Comparison of ENCODE assay signal across 12 mouse cellular contexts in the genomic region with DNA sequence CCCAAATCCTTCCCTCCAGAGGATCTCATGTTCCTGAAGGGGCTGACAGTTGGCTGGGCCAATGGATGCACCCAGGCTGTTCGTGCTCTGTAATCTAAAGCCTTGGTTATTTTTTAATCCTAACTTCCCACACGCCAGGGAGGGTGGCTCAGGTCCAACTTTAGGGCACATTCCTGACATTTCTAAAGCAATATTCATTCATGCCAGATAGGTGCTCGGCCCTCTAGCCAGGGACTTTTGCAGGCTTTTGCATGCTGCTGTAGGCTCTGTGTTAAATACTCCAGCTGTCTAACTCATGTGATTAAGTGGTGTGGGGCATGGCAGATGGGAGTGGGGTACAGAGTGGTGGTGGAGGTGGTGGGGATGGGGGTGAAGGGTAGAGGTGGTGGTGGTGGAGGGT.
DNase-seq lines count a peak whose midpoint lies in the region; TF ChIP-seq lines count a peak whose summit lies in the region.
"Had no signal": no experiment of that assay in that cellular context is flagged by ENCODE, and none has a peak within 500 bp of the region (broad histone marks: within the 10 kb centered on the region; RNA-seq: fewer than 3 reads in every experiment).

No protein-coding gene starts in this region.

- peak; percentile 75 for DNase-seq in NIH3T3 (ENCODE audit: low read depth)
- peak; percentile 28 for DNase-seq in adrenal gland, postnatal 25 days
- DNase-seq in kidney, adult 11 months = peak; percentile 87
- DNase-seq in lung, adult 2 months = peak; percentile 12
- no peak for DNase-seq in spleen, adult 18-20 months
- DNase-seq in gastrocnemius, adult 2 months = no peak
- no peak for DNase-seq in thymus, postnatal 4 days
- DNase-seq: cerebellum, postnatal 10 days; thymus, adult 2 months had no signal

- H3K4me3 ChIP-seq in lung, adult 2 months (replicated peaks; ENCODE audit: extremely low read depth, low read depth, low read length) = no peak overlapping the region
- no peak overlapping the region for H3K4me3 ChIP-seq in gastrocnemius, adult 2 months
- H3K4me3 ChIP-seq: forebrain, embryonic 12.5 days; hindbrain, embryonic 15.5 days; midbrain, embryonic 13.5 days had no signal

- H3K4me1 ChIP-seq in lung, adult 2 months (ENCODE audit: control insufficient read depth, insufficient read depth, low read length) = peaks cover 3% of the 10 kb centered on the region
- H3K4me1 ChIP-seq: hindbrain, embryonic 15.5 days; midbrain, embryonic 13.5 days had no signal

- H3K27ac ChIP-seq in gastrocnemius, adult 2 months = no peak overlapping the region
- H3K27ac ChIP-seq: forebrain, embryonic 12.5 days; hindbrain, embryonic 15.5 days; midbrain, embryonic 13.5 days had no signal

- intact Hi-C loops in gastrocnemius, adult 2 months (cut with DNase I) = no loop called here

- no peak for TF ChIP-seq POLR2A in lung, adult 2 months (IDR thresholded peaks at IDR 0.05; ENCODE audit: borderline replicate concordance, extremely low read depth, low read depth, low read length)

- TF ChIP-seq CTCF in lung, adult 2 months (IDR thresholded peaks at IDR 0.05; ENCODE audit: insufficient read depth, low read length) = no peak
- TF ChIP-seq CTCF in gastrocnemius, adult 2 months (IDR thresholded peaks at IDR 0.05) = no peak

- 40% methylated on average over 3 of the region's 3 CpGs for WGBS in lung, adult 2 months

Comparison
In these comparisons a context has a peak if more than half of its experiments do, and no peak if none do; other contexts are left out.
1. DNase-seq: peak in NIH3T3 (single experiment), adrenal gland, postnatal 25 days (single experiment), kidney, adult 11 months (single experiment) and lung, adult 2 months (single experiment); none in spleen, adult 18-20 months (0 of 2), gastrocnemius, adult 2 months (single experiment) and thymus, postnatal 4 days (single experiment).